Mouse (Mus musculus) erythroblast, embryonic 14.5 days (primary cell): Measurements from ENCODE around the gene Dnm3. TPM values are rescaled to one million over a fixed set of nuclear protein-coding genes. Genes with fewer than 3 reads are reported as not detected.

Experiments used
- H3K27me3 ChIP-seq: 2 replicates; pipeline ENCODE4 v1.6.1; 2012; ENCODE audit warnings: inconsistent platforms; ENCODE audit not compliant: control insufficient read depth
- H3K36me3 ChIP-seq: 2 replicates; pipeline ENCODE4 v1.6.1; 2012; ENCODE audit warnings: mild to moderate bottlenecking, inconsistent platforms; ENCODE audit not compliant: control insufficient read depth
- H3K4me1 ChIP-seq: 2 replicates; pipeline ENCODE4 v1.6.1; 2012; ENCODE audit warnings: inconsistent platforms; ENCODE audit not compliant: control insufficient read depth
- H3K4me3 ChIP-seq: replicated peaks from 2 replicates; pipeline ENCODE3; 2012; ENCODE audit warnings: moderate library complexity, mild to moderate bottlenecking, inconsistent platforms
- H3K9me3 ChIP-seq: 2 replicates; pipeline ENCODE4 v1.6.1; 2012; ENCODE audit warnings: low read length, inconsistent platforms, mixed read lengths; ENCODE audit not compliant: control insufficient read depth
- GATA1 ChIP-seq: IDR thresholded peaks from 2 replicates; pipeline ENCODE4 v1.6.1; 2012; ENCODE audit warnings: low read length, inconsistent platforms, mixed read lengths
- TAL1 ChIP-seq: IDR thresholded peaks from 3 replicates; pipeline ENCODE4 v1.6.1; 2012; ENCODE audit warnings: low read length, inconsistent platforms, mixed read lengths
- polyA plus RNA-seq: library from polyadenylated mRNA; stranded (reverse); fragments of >175 nt; gene quantifications from 2 replicates; pipeline ENCODE4 v1.2.3, GENCODE M21; 2012

The Dnm3 gene
- polyA plus RNA-seq, 1 experiment, result 0.01 TPM

DNA sequence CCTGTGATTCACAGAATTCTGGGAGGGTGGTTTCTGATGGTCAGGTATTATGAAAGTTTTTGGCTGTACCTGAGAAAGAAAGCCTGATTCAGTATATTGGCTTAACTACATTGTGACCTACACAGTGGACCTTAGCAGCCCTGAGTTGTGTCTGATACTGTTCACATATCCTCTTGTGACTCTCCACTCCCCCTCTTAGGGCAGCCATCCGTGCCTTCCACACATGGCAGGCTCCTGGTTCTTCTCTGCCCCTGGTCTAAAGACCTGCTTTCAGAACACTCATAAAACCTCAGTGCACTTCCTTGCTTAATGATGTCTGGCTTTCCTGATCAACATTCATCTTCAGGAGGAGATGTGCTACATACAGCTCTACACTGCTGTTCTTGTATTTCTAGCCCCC is 525.2 kb downstream of the Dnm3 start:
- Histone ChIP-seq H3K4me1 (peaks cover 4% of the 10 kb centered on the region), H3K9me3 (no peaks in the 10 kb centered on the region), H3K27me3 (no peaks in the 10 kb centered on the region; the same call in 1 of the 2 replicates), H3K36me3 (no peaks in the 10 kb centered on the region), H3K4me3 (no peak overlapping the region)
- TF ChIP-seq GATA1 (no peak), TAL1 (no peak)

DNA sequence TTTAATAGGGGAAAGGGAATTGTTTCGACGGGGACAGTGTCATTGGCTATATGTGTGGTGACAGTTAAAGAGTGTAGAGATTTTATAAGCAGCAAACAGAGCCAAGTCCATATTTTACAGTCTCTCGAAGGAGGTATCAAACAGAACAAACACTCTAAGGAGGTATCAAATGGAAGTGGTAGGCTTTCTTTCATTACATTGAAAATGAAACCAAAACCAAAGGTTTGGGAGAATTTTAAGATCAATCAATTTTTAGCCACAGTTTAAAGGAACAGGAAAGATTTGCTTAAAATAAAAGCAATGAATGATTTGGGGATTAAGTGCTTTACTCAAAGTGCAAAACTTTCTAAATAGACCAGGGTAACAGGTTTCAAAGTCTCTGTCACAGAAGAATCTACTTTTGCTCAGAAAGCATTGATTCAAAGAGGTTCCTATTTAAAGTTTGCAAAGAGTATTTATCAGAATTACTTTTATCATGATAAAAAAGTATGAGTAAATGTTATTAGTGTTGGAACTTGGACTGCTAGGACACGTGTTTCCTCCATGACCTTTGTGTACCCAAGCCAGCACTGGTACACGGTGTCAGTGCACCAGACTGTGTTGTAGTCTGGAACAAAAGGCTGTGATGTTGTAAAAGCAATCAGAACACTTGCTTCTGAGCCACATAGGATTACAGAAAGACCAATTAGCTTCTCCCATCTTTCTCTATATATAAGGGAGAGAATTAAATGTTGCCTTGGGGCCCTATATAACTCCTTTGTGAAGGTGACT is 526.6 kb downstream of the Dnm3 start:
- peaks cover 4% of the 10 kb centered on the region for H3K4me1 ChIP-seq
- H3K9me3 ChIP-seq, result no peaks in the 10 kb centered on the region
- no peaks in the 10 kb centered on the region; the same call in 1 of the 2 replicates for H3K27me3 ChIP-seq
- no peaks in the 10 kb centered on the region for H3K36me3 ChIP-seq
- no peak overlapping the region for H3K4me3 ChIP-seq
- TF ChIP-seq TAL1, result no peak
- no peak for TF ChIP-seq GATA1

DNA sequence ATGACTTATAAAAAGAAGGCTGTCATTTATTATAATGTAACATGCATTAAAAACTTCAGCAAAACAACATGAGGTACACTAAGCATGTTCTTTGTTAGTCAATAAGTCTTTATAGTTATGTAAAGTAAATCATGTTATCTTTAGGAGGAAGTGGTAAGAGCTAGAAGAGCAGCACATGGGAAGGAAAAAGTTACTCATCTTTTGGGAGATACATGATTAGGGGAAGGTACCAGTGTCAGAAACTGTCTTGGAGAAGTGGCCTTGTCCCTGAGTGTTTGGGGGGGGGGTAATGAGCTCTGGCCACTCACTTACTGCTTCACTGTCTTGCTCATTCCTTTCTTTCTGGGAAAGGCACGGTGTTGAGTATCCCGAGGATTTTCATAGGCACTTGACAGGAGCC is 535.8 kb downstream of the Dnm3 start:
- Histone ChIP-seq H3K36me3 (no peaks in the 10 kb centered on the region), H3K9me3 (no peaks in the 10 kb centered on the region), H3K4me1 (no peaks in the 10 kb centered on the region), H3K4me3 (no peak overlapping the region), H3K27me3 (no peaks in the 10 kb centered on the region)
- TF ChIP-seq GATA1, result no peak
- TF ChIP-seq TAL1, result no peak

Other genes starting within 250 kb of the Dnm3 start
- gene Mettl13, start 70.5 kb upstream of the Dnm3 start, polyA plus RNA-seq, result 0.12 and 0.25 TPM in 2 replicates
- gene Vamp4, start 92.5 kb upstream of the Dnm3 start, polyA plus RNA-seq, result 0.03 and 0.04 TPM in 2 replicates
- not detected in 2 replicates for gene Myoc, start 161.1 kb upstream of the Dnm3 start, polyA plus RNA-seq
- gene Myocos, start 180.2 kb upstream of the Dnm3 start, polyA plus RNA-seq, result not detected in 2 replicates